ENCODE assay signal across 19 mouse cellular contexts in the genomic region with DNA sequence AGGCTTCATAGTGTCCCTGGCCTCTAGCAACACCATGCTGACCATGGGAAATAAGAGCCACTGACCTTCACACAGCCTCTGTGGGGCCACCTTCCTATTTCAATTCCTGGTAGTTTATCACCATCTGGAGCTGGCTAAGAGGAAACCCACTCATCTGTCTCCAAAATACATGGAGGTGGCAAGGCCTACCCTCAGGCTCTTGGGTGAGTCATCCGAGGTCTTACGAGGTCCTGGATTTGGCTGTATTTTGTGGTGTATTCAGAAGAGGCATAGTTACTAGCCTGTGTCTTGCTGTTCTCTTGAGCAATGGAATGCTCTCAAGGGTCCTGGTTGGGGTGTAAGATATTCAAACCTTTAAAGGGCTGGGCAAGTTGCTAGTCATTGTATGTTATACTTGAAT.
"Had no signal": no experiment of that assay in that cellular context is flagged by ENCODE, and none has a peak within 500 bp of the region (broad histone marks: within the 10 kb centered on the region; RNA-seq: fewer than 3 reads in every experiment).

No protein-coding gene starts in this region.

- DNase-seq: gastrocnemius, postnatal 14 days; gastrocnemius, postnatal 36 days; heart, adult 11 months; heart, adult 2 months; heart, postnatal 14 days; heart, postnatal 36 days; kidney, adult 18-20 months; kidney, adult 8-10 months; liver; liver, embryonic 13.5 days had no signal

- ATAC-seq: hindbrain, embryonic 16.5 days; inflammation-experienced regulatory T-cells, adult 6 months; intestine, embryonic 15.5 days; intestine, postnatal 0 days had no signal

- H3K27me3 ChIP-seq: heart, embryonic 13.5 days; heart, embryonic 15.5 days; hindbrain, embryonic 12.5 days; intestine, embryonic 15.5 days; limb, embryonic 12.5 days; liver, embryonic 13.5 days; liver, embryonic 15.5 days had no signal
